ENCODE assay signal across 9 mouse cellular contexts in the genomic region with DNA sequence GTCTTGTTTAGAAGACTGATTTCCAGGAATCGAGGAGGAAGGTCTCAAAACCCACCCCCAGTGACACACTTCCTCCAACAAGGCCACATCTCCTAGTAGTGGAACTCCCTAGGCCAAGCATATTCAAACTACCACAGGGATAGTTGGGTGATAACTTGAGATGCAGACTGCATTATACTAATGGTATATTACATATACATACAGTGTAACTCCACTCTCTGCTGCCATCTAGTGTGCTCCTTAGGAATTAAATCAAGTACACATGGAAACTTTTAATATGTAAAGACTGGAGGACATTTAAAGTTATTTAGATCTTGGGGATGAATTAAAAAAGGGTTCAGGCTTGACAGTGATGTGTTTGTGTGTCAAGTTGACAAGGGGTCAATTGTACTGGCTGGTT. TPM values are rescaled to one million over a fixed set of nuclear protein-coding genes. Genes with fewer than 3 reads are reported as not detected.
DNase-seq lines count a peak whose midpoint lies in the region; ATAC-seq and TF ChIP-seq lines count a peak whose summit lies in the region.
"Had no signal": no experiment of that assay in that cellular context is flagged by ENCODE, and none has a peak within 500 bp of the region (broad histone marks: within the 10 kb centered on the region; RNA-seq: fewer than 3 reads in every experiment).

No protein-coding gene starts in this region.

- H3K4me1 ChIP-seq in forebrain, embryonic 13.5 days: no peaks in the 10 kb centered on the region

- no peak overlapping the region for H3K4me3 ChIP-seq in left cerebral cortex, adult 2 months
- no peak overlapping the region for H3K4me3 ChIP-seq in forebrain, embryonic 13.5 days

- H3K27me3 ChIP-seq in forebrain, embryonic 13.5 days: no peaks in the 10 kb centered on the region

- H3K9me3 ChIP-seq in forebrain, embryonic 13.5 days (replicated peaks): no peaks in the 10 kb centered on the region

- no peak overlapping the region for H3K9ac ChIP-seq in forebrain, embryonic 13.5 days

- 82% methylated on average over 1 of the region's 1 CpGs for WGBS in forebrain, embryonic 13.5 days

- peak; percentile 56; the same call in 1 of the 2 replicates for ATAC-seq in forebrain, embryonic 13.5 days

- peak; percentile 66 for TF ChIP-seq CTCF in left cerebral cortex, adult 2 months (IDR thresholded peaks at IDR 0.05)

- DNase-seq in left cerebral cortex, adult 2 months (ENCODE audit: extremely low spot score in 1 of 2, low spot score in 2 of 2): no peak
- no peak for DNase-seq in left cerebral cortex, postnatal 4 days
- DNase-seq in MEL-GATA-1-ER (ENCODE audit: extremely low read depth, low read depth): peak; percentile 62
- peak; percentile 49 for DNase-seq in mesoderm, embryonic 11.5 days (ENCODE audit: low read depth, low spot score)
- DNase-seq in gastrocnemius, postnatal 25 days: no peak
- no peak for DNase-seq in cerebellum, postnatal 4 days (ENCODE audit: low spot score in 2 of 2)
- DNase-seq in layer of hippocampus, adult 9-10 months (ENCODE audit: low spot score): no peak
- DNase-seq: cerebellum, adult 8-10 months had no signal

- no peak overlapping the region for H3K4me2 ChIP-seq in forebrain, embryonic 13.5 days

- intact Hi-C loops in left cerebral cortex, adult 2 months (cut with DNase I): no loop called here
- intact Hi-C loops in left cerebral cortex, postnatal 4 days (cut with DNase I): no loop called here

- peaks cover 17% of the 10 kb centered on the region for H3K36me3 ChIP-seq in forebrain, embryonic 13.5 days (ENCODE audit: poor library complexity, severe bottlenecking)

- H3K27ac ChIP-seq in left cerebral cortex, adult 2 months: no peak overlapping the region
- no peak overlapping the region for H3K27ac ChIP-seq in forebrain, embryonic 13.5 days

RNA-seq across cellular contexts. Expression of gene Tmem232, which starts 34.8 kb away (rescaled TPM):
- 1 to 10 TPM; 1.8 to 2.4 TPM for total RNA-seq in left cerebral cortex, adult 2 months (2021)
- total RNA-seq in left cerebral cortex, postnatal 4 days (2021): under 1 TPM; 0.46 to 0.54 TPM
- polyA plus RNA-seq in forebrain, embryonic 13.5 days (2015; fragmentation: Nextera tagmentation; extraction: Ambion mirVana): 0.14 and 0.18 TPM in 2 replicates
- 10 to 100 TPM in 1 of 2 experiments, 1 to 10 TPM in 1; 6.4 to 14.0 TPM for total RNA-seq in gastrocnemius, postnatal 25 days (2021)

RNA-seq across cellular contexts. Expression of gene Vapa, which starts 38.0 kb away (rescaled TPM):
- 100 to 1,000 TPM; 150 to 151 TPM for total RNA-seq in left cerebral cortex, adult 2 months (2021)
- 100 to 1,000 TPM; 167 to 168 TPM for total RNA-seq in left cerebral cortex, postnatal 4 days (2021)
- 221 and 223 TPM in 2 replicates for polyA plus RNA-seq in forebrain, embryonic 13.5 days (2015; fragmentation: Nextera tagmentation; extraction: Ambion mirVana)
- 100 to 1,000 TPM; 121 to 125 TPM for total RNA-seq in gastrocnemius, postnatal 25 days (2021)

Comparison
In these comparisons a context has a peak if more than half of its experiments do, and no peak if none do; other contexts are left out.
1. DNase-seq: peak in MEL-GATA-1-ER (single experiment) and mesoderm, embryonic 11.5 days (single experiment); none in left cerebral cortex, adult 2 months (0 of 2), left cerebral cortex, postnatal 4 days (single experiment), gastrocnemius, postnatal 25 days (single experiment), cerebellum, postnatal 4 days (0 of 2) and layer of hippocampus, adult 9-10 months (single experiment).